Mouse (Mus musculus) heart, embryonic 11.5 days (tissue): ENCODE data around the gene Slit1. TPM values are rescaled to one million over a fixed set of nuclear protein-coding genes. Genes with fewer than 3 reads are reported as not detected.
A peak's percentile ranks its signal among the peaks of the same experiment; 100 is the strongest.

ENCODE experiments used
- ATAC-seq: fragments of 200-750 bp; cut with Nextera tagmentation; replicated peaks from 2 replicates; pipeline ENCODE4 v1.8.0; 2017; ENCODE audit warnings: moderate library complexity; ENCODE audit not compliant: insufficient number of reproducible peaks, low FRiP score, low TSS enrichment
- H3K27ac ChIP-seq: fragments of 300-500 bp; sonication (generic); 2 replicates; pipeline ENCODE4 v1.5.1; 2014; ENCODE audit warnings: mild to moderate bottlenecking, low read depth, low read length
- H3K27me3 ChIP-seq: fragments of 300-500 bp; sonication (generic); 2 replicates; pipeline ENCODE4 v1.6.1; 2014; ENCODE audit warnings: mild to moderate bottlenecking, low read length, mixed read lengths; ENCODE audit not compliant: control insufficient read depth, insufficient read depth
- H3K36me3 ChIP-seq: fragments of 300-500 bp; sonication (generic); 2 replicates; pipeline ENCODE4 v1.6.1; 2014; ENCODE audit warnings: mild to moderate bottlenecking, low read length, moderate library complexity, mixed read lengths; ENCODE audit not compliant: control insufficient read depth, insufficient read depth
- H3K4me1 ChIP-seq: fragments of 300-500 bp; sonication (generic); 2 replicates; pipeline ENCODE4 v1.6.1; 2014; ENCODE audit warnings: low read length; ENCODE audit not compliant: control insufficient read depth, insufficient read depth
- H3K4me2 ChIP-seq: fragments of 300-500 bp; sonication (generic); 2 replicates; pipeline ENCODE4 v1.6.1; 2014; ENCODE audit warnings: mild to moderate bottlenecking, moderate library complexity
- H3K4me3 ChIP-seq: fragments of 300-500 bp; sonication (generic); 2 replicates; pipeline ENCODE4 v1.5.1; 2014; ENCODE audit warnings: low read depth, low read length
- H3K9ac ChIP-seq: fragments of 300-500 bp; sonication (generic); 2 replicates; pipeline ENCODE4 v1.6.1; 2014; ENCODE audit warnings: mild to moderate bottlenecking, low read depth, low read length, moderate library complexity
- H3K9me3 ChIP-seq: fragments of 300-500 bp; sonication (generic); replicated peaks from 2 replicates; pipeline ENCODE4 v1.6.1; 2016; ENCODE audit warnings: low read length; ENCODE audit not compliant: control insufficient read depth
- WGBS: fragments of 180-500 bp; shearing (Covaris S2); extraction: QIAGEN DNeasy Blood & Tissue Kit; methylation state at CpG from one replicate; pipeline ENCODE4 v1.1.7; 2014; ENCODE audit not compliant: insufficient replicate concordance; 5-methylcytosine and 5-hydroxymethylcytosine counted together
- polyA plus RNA-seq: library from polyadenylated mRNA; unstranded; fragments of >200 nt; fragmentation: Nextera tagmentation; extraction: Ambion mirVana; gene quantifications from 2 replicates; pipeline ENCODE4 v1.2.1, GENCODE M21; 2014

Gene Slit1
- polyA plus RNA-seq, 1 experiment from 2014 or later = 0.11 TPM

DNA sequence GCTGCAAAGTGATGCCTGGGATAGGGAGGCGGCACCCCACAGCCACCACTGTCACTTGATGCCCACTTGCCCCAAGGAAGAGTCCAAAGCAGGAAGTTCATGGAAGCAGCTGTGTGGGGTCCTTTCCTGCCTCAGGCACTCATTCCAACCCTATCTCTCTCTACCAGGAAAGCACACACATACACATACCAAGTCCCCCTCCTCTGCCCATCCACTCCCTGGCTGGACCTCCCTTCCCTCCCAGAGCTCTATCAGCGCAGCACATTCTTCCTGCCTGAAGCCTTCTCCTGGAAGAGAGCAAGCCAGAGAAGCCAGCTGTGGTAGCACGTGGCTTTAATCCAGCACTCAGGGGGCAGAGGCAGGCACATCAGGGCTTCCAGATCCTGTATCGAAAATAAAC is 65.9 kb downstream of the Slit1 start:
- H3K9me3 ChIP-seq = no peaks in the 10 kb centered on the region
- no peak overlapping the region for H3K9ac ChIP-seq
- ATAC-seq = peak; percentile 52; the same call in 1 of the 2 replicates
- peak overlapping the region; percentile 15; the same call in 1 of the 2 replicates for H3K27ac ChIP-seq
- H3K4me3 ChIP-seq = no peak overlapping the region
- peaks cover 14% of the 10 kb centered on the region for H3K4me1 ChIP-seq
- H3K27me3 ChIP-seq = peaks cover 4% of the 10 kb centered on the region; the same call in 1 of the 2 replicates
- H3K36me3 ChIP-seq = no peaks in the 10 kb centered on the region
- 23% methylated on average over 4 of the region's 4 CpGs for WGBS
- no peak overlapping the region for H3K4me2 ChIP-seq

DNA sequence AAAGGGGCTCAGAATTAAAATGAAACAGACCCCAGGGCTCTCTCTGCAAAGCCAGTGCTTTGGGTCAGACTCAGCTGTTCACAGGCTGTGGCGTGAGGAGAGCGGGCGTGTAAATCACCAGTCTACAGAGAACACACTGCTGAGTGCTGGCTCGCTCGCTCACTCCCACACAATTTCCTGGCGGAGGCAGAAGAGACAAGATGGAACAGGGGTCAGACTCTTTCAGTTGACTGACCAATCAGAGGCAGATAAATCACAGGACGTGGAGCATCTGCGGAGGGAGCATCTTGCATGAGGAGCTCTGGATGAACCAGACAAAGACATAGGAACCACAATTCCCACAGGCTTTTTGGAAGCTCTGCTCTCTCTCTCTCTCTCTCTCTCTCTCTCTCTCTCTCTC is 67.9 kb downstream of the Slit1 start:
- Histone ChIP-seq H3K4me3 (no peak overlapping the region), H3K4me2 (no peak overlapping the region), H3K27me3 (peaks cover 4% of the 10 kb centered on the region; the same call in 1 of the 2 replicates), H3K36me3 (no peaks in the 10 kb centered on the region), H3K4me1 (peaks cover 15% of the 10 kb centered on the region), H3K27ac (no peak overlapping the region), H3K9ac (no peak overlapping the region), H3K9me3 (no peaks in the 10 kb centered on the region)
- WGBS = 66% methylated on average over 8 of the region's 8 CpGs
- no peak for ATAC-seq

DNA sequence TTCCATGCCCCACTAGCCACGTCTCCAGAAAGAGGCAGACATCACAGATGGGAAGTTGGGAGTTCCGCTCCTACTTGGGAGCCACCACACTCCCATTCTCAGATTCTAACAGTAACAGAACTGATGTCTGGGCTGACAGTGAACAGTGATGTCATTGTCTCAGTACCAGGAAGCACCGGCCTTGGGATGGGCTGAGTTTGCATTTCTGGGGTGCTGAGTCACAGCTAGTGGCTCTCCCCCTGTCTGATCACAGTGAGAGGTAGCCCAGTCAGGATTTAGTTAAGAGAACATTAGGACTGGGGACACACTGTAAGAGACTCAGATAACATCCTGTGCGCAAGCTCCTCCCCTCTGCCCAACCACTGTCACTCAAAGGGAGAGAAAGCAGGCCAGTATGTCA is 69.1 kb downstream of the Slit1 start:
- ATAC-seq = no peak
- 46% methylated on average over 4 of the region's 4 CpGs for WGBS
- peaks cover 4% of the 10 kb centered on the region; the same call in 1 of the 2 replicates for H3K27me3 ChIP-seq
- no peak overlapping the region for H3K9ac ChIP-seq
- H3K4me1 ChIP-seq = peaks cover 19% of the 10 kb centered on the region
- H3K27ac ChIP-seq = no peak overlapping the region
- no peak overlapping the region for H3K4me2 ChIP-seq
- no peaks in the 10 kb centered on the region for H3K36me3 ChIP-seq
- H3K4me3 ChIP-seq = no peak overlapping the region
- H3K9me3 ChIP-seq = no peaks in the 10 kb centered on the region

DNA sequence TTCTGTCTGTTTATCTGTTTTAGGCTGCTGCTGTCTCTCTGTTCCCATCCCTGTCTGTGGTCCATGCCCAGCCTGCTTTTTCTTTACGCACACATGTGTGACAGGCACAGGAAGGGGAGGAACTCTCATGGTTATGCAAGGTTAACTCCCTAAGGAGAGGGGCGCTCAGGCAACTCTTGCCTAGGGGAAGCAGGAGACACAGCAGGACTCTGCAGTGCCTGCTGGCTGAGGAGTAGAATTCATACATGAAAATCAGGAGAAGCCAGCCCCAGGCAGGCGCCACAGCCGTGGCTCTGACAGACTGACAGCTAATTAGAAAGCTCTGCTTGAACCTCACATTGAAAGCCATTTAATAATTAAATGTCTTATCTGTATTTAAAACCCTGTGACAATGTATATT is 70.6 kb downstream of the Slit1 start:
- 56% methylated on average over 4 of the region's 4 CpGs for WGBS
- H3K36me3 ChIP-seq = no peaks in the 10 kb centered on the region
- no peak for ATAC-seq
- H3K9ac ChIP-seq = no peak overlapping the region
- H3K4me2 ChIP-seq = no peak overlapping the region
- no peaks in the 10 kb centered on the region for H3K9me3 ChIP-seq
- no peak overlapping the region for H3K27ac ChIP-seq
- H3K27me3 ChIP-seq = peaks cover 4% of the 10 kb centered on the region; the same call in 1 of the 2 replicates
- no peak overlapping the region for H3K4me3 ChIP-seq
- peaks cover 15% of the 10 kb centered on the region for H3K4me1 ChIP-seq

DNA sequence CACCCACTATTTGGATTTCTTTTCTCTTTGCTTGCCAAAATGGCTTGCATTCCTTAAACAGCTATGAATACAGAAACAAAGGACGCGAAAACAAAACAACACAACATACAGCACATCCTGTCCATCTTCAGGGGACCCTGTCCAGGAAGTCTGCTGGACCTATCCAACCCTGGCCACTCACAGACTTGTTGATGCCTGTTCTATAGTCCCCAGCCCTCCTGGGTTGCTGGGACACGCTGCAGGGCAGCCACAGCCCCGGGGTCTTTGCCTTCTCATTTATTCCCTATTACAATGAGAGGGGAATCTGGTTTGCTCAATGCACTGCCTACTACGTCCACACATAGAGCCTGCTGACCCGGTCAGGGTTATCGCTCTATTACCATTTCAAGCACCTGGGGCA is 72.5 kb downstream of the Slit1 start:
- no peaks in the 10 kb centered on the region for H3K36me3 ChIP-seq
- H3K9me3 ChIP-seq = no peaks in the 10 kb centered on the region
- no peak overlapping the region for H3K27ac ChIP-seq
- H3K4me1 ChIP-seq = peaks cover 20% of the 10 kb centered on the region
- 64% methylated on average over 7 of the region's 7 CpGs for WGBS
- H3K4me2 ChIP-seq = no peak overlapping the region
- no peak for ATAC-seq
- peaks cover 5% of the 10 kb centered on the region; the same call in 1 of the 2 replicates for H3K27me3 ChIP-seq
- H3K9ac ChIP-seq = no peak overlapping the region
- H3K4me3 ChIP-seq = no peak overlapping the region

DNA sequence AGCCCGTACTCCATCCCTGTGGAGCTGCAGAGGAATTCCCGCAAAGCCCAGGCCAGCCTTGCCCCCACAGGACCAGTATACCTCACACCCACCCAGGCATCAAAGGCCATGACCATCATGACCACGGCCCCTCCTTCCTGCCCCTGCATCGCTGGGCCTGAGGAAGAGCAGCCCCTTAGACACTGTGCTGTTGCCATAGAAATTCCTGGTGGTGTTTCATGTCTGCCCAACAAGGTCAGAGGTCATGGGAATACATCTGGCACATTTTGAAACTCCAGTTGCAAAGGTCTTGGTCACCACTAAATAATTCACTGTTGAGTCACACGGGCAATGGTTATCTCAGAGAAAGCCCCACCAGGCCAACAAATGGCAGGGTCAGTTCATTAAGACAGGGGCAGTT is 73.0 kb downstream of the Slit1 start:
- H3K27me3 ChIP-seq = peaks cover 5% of the 10 kb centered on the region
- no peak overlapping the region for H3K4me2 ChIP-seq
- 34% methylated on average over 5 of the region's 5 CpGs for WGBS
- no peak for ATAC-seq
- H3K36me3 ChIP-seq = no peaks in the 10 kb centered on the region
- H3K4me3 ChIP-seq = no peak overlapping the region
- peaks cover 20% of the 10 kb centered on the region for H3K4me1 ChIP-seq
- no peak overlapping the region for H3K9ac ChIP-seq
- H3K9me3 ChIP-seq = no peaks in the 10 kb centered on the region
- H3K27ac ChIP-seq = no peak overlapping the region

DNA sequence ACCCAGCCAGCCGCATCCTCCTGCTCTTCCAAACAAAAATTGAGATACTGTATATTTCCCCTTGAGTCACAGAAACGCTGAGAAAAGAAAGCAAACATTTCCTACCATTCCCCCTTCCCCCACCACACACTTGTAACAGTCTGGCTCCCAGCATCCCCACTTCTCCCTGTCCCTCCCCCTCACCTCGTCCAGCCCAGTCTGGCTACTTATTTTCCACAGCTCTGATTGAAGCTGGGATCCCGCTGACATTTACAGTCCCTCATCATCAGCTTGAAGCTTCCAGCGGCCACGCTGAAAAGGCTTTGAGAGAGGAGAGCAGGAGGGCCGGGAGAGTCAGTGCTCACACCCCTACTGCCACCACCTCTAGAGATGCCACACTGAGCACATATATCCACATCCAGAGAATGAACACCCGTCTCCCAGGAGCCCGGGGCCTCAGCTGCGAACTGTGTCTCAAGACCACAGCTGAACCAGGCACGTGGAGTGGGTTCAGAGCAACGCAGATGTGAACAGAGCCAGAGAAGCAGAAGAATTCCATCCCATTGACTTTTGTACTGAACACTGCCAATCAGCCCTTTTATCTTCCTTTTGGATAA is 73.6 kb downstream of the Slit1 start:
- Histone ChIP-seq H3K27ac (no peak overlapping the region), H3K4me1 (peaks cover 20% of the 10 kb centered on the region), H3K9ac (no peak overlapping the region), H3K27me3 (peaks cover 10% of the 10 kb centered on the region), H3K36me3 (no peaks in the 10 kb centered on the region), H3K9me3 (no peaks in the 10 kb centered on the region), H3K4me3 (no peak overlapping the region), H3K4me2 (no peak overlapping the region)
- WGBS = 27% methylated on average over 12 of the region's 12 CpGs
- no peak for ATAC-seq

DNA sequence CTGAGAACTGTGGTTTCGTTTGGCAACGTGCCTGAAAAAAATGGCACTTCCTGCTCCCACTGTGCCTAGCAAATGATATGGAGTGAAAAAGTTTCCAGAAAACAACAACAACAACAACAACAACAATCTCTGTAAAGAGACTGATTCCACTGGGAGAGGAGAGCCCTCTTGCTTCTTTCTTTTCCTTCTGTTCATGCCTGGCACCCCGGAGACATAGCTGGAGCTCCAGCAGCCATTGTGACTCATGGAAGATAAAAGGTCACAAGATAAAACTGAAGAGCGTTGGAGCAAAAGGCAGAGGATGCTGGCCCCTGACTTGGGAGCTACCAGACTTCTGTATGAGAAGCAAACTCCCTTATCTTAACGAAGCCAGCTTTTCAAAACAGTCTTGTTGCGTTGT is 75.9 kb downstream of the Slit1 start:
- Histone ChIP-seq H3K27ac (no peak overlapping the region), H3K4me3 (no peak overlapping the region), H3K4me1 (peaks cover 16% of the 10 kb centered on the region), H3K9me3 (no peaks in the 10 kb centered on the region), H3K9ac (no peak overlapping the region), H3K36me3 (no peaks in the 10 kb centered on the region), H3K4me2 (no peak overlapping the region), H3K27me3 (peaks cover 31% of the 10 kb centered on the region)
- 10% methylated on average over 6 of the region's 6 CpGs for WGBS
- no peak for ATAC-seq

DNA sequence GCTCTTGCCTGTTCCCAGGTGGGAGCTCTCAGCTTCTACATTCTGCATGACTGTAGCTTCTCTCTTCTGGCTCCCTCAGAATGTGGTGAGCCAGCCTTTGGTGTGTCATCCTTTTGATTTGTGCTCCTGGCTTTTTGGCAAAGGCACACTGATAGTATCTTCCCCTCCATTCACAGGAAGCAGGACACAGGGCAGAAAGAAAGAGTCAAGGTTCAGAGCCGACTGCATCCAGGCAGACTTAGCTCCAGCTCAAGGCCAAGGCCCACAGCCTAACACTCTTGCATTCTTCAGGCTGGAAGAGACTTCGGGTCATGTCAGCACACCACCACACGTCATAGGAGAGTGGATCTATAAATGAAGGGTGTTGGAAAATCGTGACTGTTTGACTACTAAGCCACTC is 77.5 kb downstream of the Slit1 start:
- Histone ChIP-seq H3K4me1 (peaks cover 16% of the 10 kb centered on the region), H3K4me3 (no peak overlapping the region), H3K9me3 (no peaks in the 10 kb centered on the region), H3K4me2 (no peak overlapping the region), H3K9ac (no peak overlapping the region), H3K27me3 (peaks cover 43% of the 10 kb centered on the region), H3K36me3 (no peaks in the 10 kb centered on the region), H3K27ac (no peak overlapping the region)
- ATAC-seq = no peak
- 53% methylated on average over 4 of the region's 4 CpGs for WGBS
